Mouse (Mus musculus) CH12.LX (cell line): Measurements from ENCODE around the gene Hmcn1. TPM values are rescaled to one million over a fixed set of nuclear protein-coding genes. Genes with fewer than 3 reads are reported as not detected.

Source experiments
- DNase-seq: peaks from one replicate; pipeline ENCODE4 v3.0.0-alpha.2; 2013; ENCODE audit errors: extremely low read depth
- H3K27ac ChIP-seq: 2 replicates; pipeline ENCODE4 v1.5.1; 2012; ENCODE audit warnings: low read depth, mild to moderate bottlenecking, control low read depth, moderate library complexity; ENCODE audit not compliant: insufficient read depth
- H3K27me3 ChIP-seq: replicated peaks from 2 replicates; pipeline ENCODE3; 2012; ENCODE audit warnings: inconsistent platforms
- H3K36me3 ChIP-seq, 2 experiments: replicated peaks in 1 of 2; 2 replicates each; pipeline versions ENCODE3 to v1.6.1; 2012; ENCODE audit warnings: inconsistent platforms in 1 of 2, low read length in 1 of 2, mild to moderate bottlenecking in 1 of 2, mixed read lengths in 1 of 2, moderate library complexity in 1 of 2; ENCODE audit not compliant: control insufficient read depth in 1 of 2, insufficient read depth in 1 of 2
- H3K4me1 ChIP-seq, 2 experiments: 2 replicates each; pipeline ENCODE4 v1.6.1; 2012; ENCODE audit warnings: inconsistent platforms in 1 of 2, moderate library complexity in 1 of 2; ENCODE audit not compliant: insufficient read depth in 2 of 2, control insufficient read depth in 1 of 2
- H3K4me2 ChIP-seq: 2 replicates; pipeline ENCODE4 v1.6.1; 2012; ENCODE audit warnings: low read depth, mild to moderate bottlenecking, control low read depth; ENCODE audit not compliant: poor library complexity, insufficient read depth, severe bottlenecking
- H3K4me3 ChIP-seq, 3 experiments: fragments of 150-350 bp in 1 of 3; sonication (generic) in 1 of 3; replicated peaks in 1 of 3; 2 replicates each; pipeline versions ENCODE3 to v1.5.1; 2011 to 2012; ENCODE audit warnings: low read depth in 2 of 3, low read length in 2 of 3, mild to moderate bottlenecking in 2 of 3, moderate library complexity in 2 of 3, control low read depth in 1 of 3, improper control_type of control experiment in 1 of 3, inconsistent platforms in 1 of 3, mixed read lengths in 1 of 3; ENCODE audit not compliant: poor library complexity in 1 of 3
- H3K79me2 ChIP-seq: replicated peaks from 2 replicates; pipeline ENCODE4 v1.6.1; 2012; ENCODE audit warnings: mild to moderate bottlenecking, moderate library complexity; ENCODE audit not compliant: control insufficient read depth, poor library complexity, insufficient read depth, severe bottlenecking; ENCODE audit errors: extremely low read depth
- H3K9ac ChIP-seq: 2 replicates; pipeline ENCODE4 v1.6.1; 2012; ENCODE audit warnings: low read depth, mild to moderate bottlenecking, control low read depth, moderate library complexity; ENCODE audit not compliant: insufficient read depth
- H3K9me3 ChIP-seq: replicated peaks from 2 replicates; pipeline ENCODE3; 2012; ENCODE audit warnings: low read length, inconsistent platforms, mixed read lengths
- CHD2 ChIP-seq: IDR thresholded peaks from 2 replicates; pipeline ENCODE4 v1.6.1; 2011; ENCODE audit warnings: low read length, improper control_type of control experiment
- CTCF ChIP-seq, 2 experiments: IDR thresholded peaks in 1 of 2; conservative IDR thresholded peaks in 1 of 2; 2 replicates each; pipeline ENCODE4 v1.5.1; 2011 to 2012; ENCODE audit warnings: low read depth in 2 of 2, low read length in 2 of 2, improper control_type of control experiment in 1 of 2, inconsistent platforms in 1 of 2, mild to moderate bottlenecking in 1 of 2, moderate library complexity in 1 of 2
- EP300 ChIP-seq: IDR thresholded peaks from 2 replicates; pipeline ENCODE4 v1.6.1; 2011; ENCODE audit warnings: low read length, improper control_type of control experiment
- HCFC1 ChIP-seq: IDR thresholded peaks from 2 replicates; pipeline ENCODE4 v1.6.1; 2012; ENCODE audit warnings: low read depth, mild to moderate bottlenecking, inconsistent platforms, low read length, improper control_type of control experiment
- IRF4 ChIP-seq: IDR thresholded peaks from 2 replicates; pipeline ENCODE4 v1.6.1; 2014; ENCODE audit warnings: low read depth, mild to moderate bottlenecking, inconsistent platforms, low read length, improper control_type of control experiment
- KAT2A ChIP-seq: IDR thresholded peaks from 2 replicates; pipeline ENCODE4 v1.6.1; 2012; ENCODE audit warnings: low read length, improper control_type of control experiment, inconsistent platforms; ENCODE audit not compliant: insufficient replicate concordance
- MAZ ChIP-seq: IDR thresholded peaks from 2 replicates; pipeline ENCODE4 v1.6.1; 2012; ENCODE audit warnings: low read depth, mild to moderate bottlenecking, inconsistent platforms, low read length, improper control_type of control experiment, moderate library complexity
- MXI1 ChIP-seq: IDR thresholded peaks from 2 replicates; pipeline ENCODE4 v1.6.1; 2011; ENCODE audit warnings: mild to moderate bottlenecking, low read depth, low read length, improper control_type of control experiment
- NRF1 ChIP-seq: IDR thresholded peaks from 2 replicates; pipeline ENCODE4 v1.6.1; 2014; ENCODE audit warnings: low read depth, mild to moderate bottlenecking, inconsistent platforms, low read length, improper control_type of control experiment, moderate library complexity
- RAD21 ChIP-seq: IDR thresholded peaks from 2 replicates; pipeline ENCODE4 v1.6.1; 2011; ENCODE audit warnings: low read depth, mild to moderate bottlenecking, low read length, improper control_type of control experiment, moderate library complexity
- SIN3A ChIP-seq: IDR thresholded peaks from 2 replicates; pipeline ENCODE4 v1.6.1; 2012; ENCODE audit warnings: low read length, improper control_type of control experiment, inconsistent platforms
- SMC3 ChIP-seq: IDR thresholded peaks from 2 replicates; pipeline ENCODE4 v1.6.1; 2011; ENCODE audit warnings: low read depth, low read length, improper control_type of control experiment
- UBTF ChIP-seq: IDR thresholded peaks from 2 replicates; pipeline ENCODE4 v1.6.1; 2012; ENCODE audit warnings: low read depth, mild to moderate bottlenecking, inconsistent platforms, low read length, improper control_type of control experiment, moderate library complexity
- USF2 ChIP-seq: conservative IDR thresholded peaks from 2 replicates; pipeline ENCODE4 v1.6.1; 2011; ENCODE audit warnings: low read depth, low read length, improper control_type of control experiment
- ZC3H11A ChIP-seq: IDR thresholded peaks from 2 replicates; pipeline ENCODE4 v1.6.1; 2012; ENCODE audit warnings: low read depth, mild to moderate bottlenecking, inconsistent platforms, low read length, improper control_type of control experiment
- ZKSCAN1 ChIP-seq: IDR thresholded peaks from 2 replicates; pipeline ENCODE4 v1.6.1; 2012; ENCODE audit warnings: low read depth, inconsistent platforms, low read length, improper control_type of control experiment, borderline replicate concordance
- ZMIZ1 ChIP-seq: IDR thresholded peaks from 2 replicates; pipeline ENCODE4 v1.6.1; 2012; ENCODE audit warnings: low read depth, mild to moderate bottlenecking, inconsistent platforms, low read length, improper control_type of control experiment
- ZNF384 ChIP-seq: IDR thresholded peaks from 2 replicates; pipeline ENCODE4 v1.6.1; 2012; ENCODE audit warnings: low read depth, low read length, improper control_type of control experiment, inconsistent platforms
- dilution Hi-C: fragments of 300-500 bp; cut with MboI; formaldehyde crosslinking; loops from 2 replicates; pipeline ENCODE4 v1.14.3; 2020; ENCODE audit warnings: low sequenced_read_pairs; ENCODE audit not compliant: extremely low pct_unique_long_range_greater_than_20kb, extremely low pct_ligation_motif_present
- in situ Hi-C: fragments of 300-500 bp; cut with MboI; formaldehyde crosslinking; loops from 3 replicates; pipeline ENCODE4 v1.14.3; 2019; ENCODE audit warnings: low sequenced_read_pairs, low pct_ligation_motif_present, low pct_unique_long_range_greater_than_20kb, mixed read lengths
- polyA plus RNA-seq: library from polyadenylated mRNA; unstranded; fragments of >175 nt; gene quantifications from 2 replicates; pipeline ENCODE4 v1.2.1, GENCODE M21; 2012; ENCODE audit warnings: low read depth; ENCODE audit not compliant: insufficient read length
- total RNA-seq, 2 experiments: library from RNA; depleted of rRNA; stranded (reverse); fragments of 300-350 nt in 1 of 2; fragments of >200 nt in 1 of 2; gene quantifications; 2 replicates each; pipeline ENCODE4 v1.2.3; 2012 to 2014

Hmcn1 gene
- total and polyA plus RNA-seq, 3 experiments, result under 0.01 to 0.04 (median 0.01) TPM

DNA sequence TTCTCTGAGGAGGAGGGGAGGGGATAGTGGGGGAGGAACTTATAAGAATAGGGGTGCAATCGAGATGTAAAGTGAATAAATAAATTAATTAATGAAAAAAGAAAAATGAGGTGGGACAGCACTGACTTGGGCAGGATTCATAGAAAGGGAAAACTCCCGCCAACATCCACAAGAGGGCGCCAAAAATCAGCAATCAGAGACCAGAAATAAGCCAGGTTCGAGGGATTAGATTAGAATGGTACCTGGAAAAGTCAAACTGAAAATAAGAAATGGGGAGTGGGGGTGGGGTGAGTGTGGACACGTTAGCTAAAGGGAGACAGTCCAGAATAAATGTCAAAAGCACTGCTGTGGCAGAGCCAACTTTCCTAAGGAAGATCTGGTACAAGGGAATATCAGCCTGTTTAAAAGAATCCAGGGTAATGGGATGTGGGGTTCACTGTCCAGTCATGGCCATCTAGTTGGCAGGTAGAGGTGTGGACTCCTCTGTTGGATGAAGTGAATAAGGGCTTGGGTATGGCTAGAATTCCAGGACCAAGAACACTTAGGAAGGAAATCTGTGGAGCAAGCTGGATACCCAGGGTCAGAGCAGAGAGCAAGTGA is 41.9 kb upstream of the Hmcn1 start:
- peak; percentile 66 for DNase-seq
- Histone ChIP-seq H3K79me2 (no peaks in the 10 kb centered on the region), H3K9ac (no peak overlapping the region), H3K4me2 (peak overlapping the region; percentile 90), H3K36me3 (no peaks in the 10 kb centered on the region), H3K9me3 (no peaks in the 10 kb centered on the region), H3K27me3 (no peaks in the 10 kb centered on the region), H3K27ac (no peak overlapping the region), H3K4me3 (no peak overlapping the region), H3K4me1 (peaks cover 0 to 5% of the 10 kb centered on the region in 2 experiments; a peak in 3 of 4 replicates)
- dilution Hi-C loops, result no loop called here
- in situ Hi-C loops, result no loop called here
- TF ChIP-seq NRF1, result no peak
- TF ChIP-seq ZC3H11A, result peak; percentile 45; the same call in 1 of the 2 replicates
- peak; percentile 75 to 85 for TF ChIP-seq CTCF (conservative IDR thresholded peaks at IDR 0.05 in 1 of 2, IDR thresholded peaks at IDR 0.05 in 1 of 2; ENCODE audit: low read depth in 2 of 2, low read length in 2 of 2)
- TF ChIP-seq SMC3, result peak; percentile 78
- TF ChIP-seq RAD21, result peak; percentile 84
- TF ChIP-seq IRF4, result peak; percentile 41; the same call in 1 of the 2 replicates
- no peak for TF ChIP-seq ZNF384
- no peak for TF ChIP-seq ZMIZ1
- TF ChIP-seq MXI1, result no peak
- TF ChIP-seq UBTF, result no peak

DNA sequence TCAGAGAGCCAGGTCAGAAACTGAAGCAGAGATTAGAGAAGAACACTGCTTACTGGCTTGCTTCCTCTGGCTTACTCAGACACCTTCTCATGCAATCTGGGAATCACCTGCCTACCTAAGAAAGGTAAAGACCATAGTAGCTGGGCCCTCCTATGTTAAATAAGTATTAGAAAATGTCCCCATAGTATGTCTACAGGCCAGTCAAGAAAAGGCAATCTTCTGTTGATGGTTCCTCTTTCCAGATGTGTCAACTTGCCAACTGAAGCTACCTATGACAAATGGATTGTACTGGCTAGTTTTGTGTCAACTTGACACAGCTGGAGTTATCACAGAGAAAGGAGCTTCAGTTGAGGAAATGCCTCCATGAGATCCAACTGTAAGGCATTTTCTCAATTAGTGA is 40.1 kb upstream of the Hmcn1 start:
- no peak overlapping the region for H3K27ac ChIP-seq
- TF ChIP-seq USF2, result no peak
- no peak for TF ChIP-seq UBTF
- TF ChIP-seq CHD2, result no peak
- TF ChIP-seq EP300, result no peak
- TF ChIP-seq SIN3A, result no peak
- TF ChIP-seq KAT2A, result no peak
- no peak for TF ChIP-seq MAZ
- no peak for TF ChIP-seq HCFC1
- no peak for TF ChIP-seq ZKSCAN1
- TF ChIP-seq, all 38 proteins: peak for 0
- no peak overlapping the region for H3K4me2 ChIP-seq

More for the DNA sequence above, 40.1 kb upstream of the Hmcn1 start:
- Histone ChIP-seq H3K4me3 (no peak overlapping the region), H3K9ac (no peak overlapping the region), H3K79me2 (no peaks in the 10 kb centered on the region), H3K4me1 (peaks cover 0 to 5% of the 10 kb centered on the region in 2 experiments; a peak in 3 of 4 replicates), H3K27me3 (no peaks in the 10 kb centered on the region), H3K9me3 (no peaks in the 10 kb centered on the region), H3K36me3 (no peaks in the 10 kb centered on the region)
- in situ Hi-C loops, result no loop called here
- dilution Hi-C loops, result no loop called here
- no peak for DNase-seq
